Mouse (Mus musculus): ENCODE measurements around the gene Tgfb3. TPM values are rescaled to one million over a fixed set of nuclear protein-coding genes. Genes with fewer than 3 reads are reported as not detected.

Tgfb3 gene
- total and polyA plus RNA-seq, 3 experiments: 0.34 TPM; not detected in 2

DNA sequence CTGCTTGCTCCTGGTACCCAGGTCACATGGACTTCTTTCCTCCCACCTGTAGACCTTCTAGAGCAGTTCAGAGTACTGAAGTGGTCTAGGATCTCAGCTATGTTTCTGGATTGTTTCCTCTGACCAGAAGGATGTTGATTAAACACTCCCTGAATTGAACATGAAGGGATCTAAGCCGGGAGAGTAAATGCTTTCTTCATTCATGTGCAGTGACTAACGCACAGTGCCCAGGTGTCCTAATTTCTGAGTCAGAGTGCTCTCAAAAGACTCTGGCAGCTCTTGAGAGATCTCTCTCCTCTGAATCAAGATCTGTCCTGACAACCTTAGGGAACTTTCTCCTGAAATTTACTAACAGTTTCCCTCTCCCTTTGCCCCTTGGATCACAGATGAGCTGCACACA is 66.6 kb downstream of the Tgfb3 start:
- no peak overlapping the region for H3K4me2 ChIP-seq (ENCODE audit: insufficient read depth, low read depth, poor library complexity, severe bottlenecking)
- H3K36me3 ChIP-seq (replicated peaks in 1 of 2; ENCODE audit: control insufficient read depth in 1 of 2, insufficient read depth in 1 of 2, low read length in 1 of 2): peaks cover 0 to 17% of the 10 kb centered on the region in 2 experiments
- no peak for TF ChIP-seq MXI1 (IDR thresholded peaks at IDR 0.05; ENCODE audit: low read depth, low read length)
- TF ChIP-seq RCOR1 (conservative IDR thresholded peaks at IDR 0.05; ENCODE audit: low read depth, low read length): no peak
- no peak for TF ChIP-seq NRF1 (IDR thresholded peaks at IDR 0.05; ENCODE audit: low read depth, low read length)
- no peak for TF ChIP-seq E2F4 (IDR thresholded peaks at IDR 0.05; ENCODE audit: insufficient replicate concordance, low read depth, low read length)
- no peak for TF ChIP-seq ZMIZ1 (IDR thresholded peaks at IDR 0.05; ENCODE audit: low read depth, low read length)
- H3K4me1 ChIP-seq (ENCODE audit: control insufficient read depth in 1 of 2, insufficient read depth in 2 of 2): peaks cover 5 to 31% of the 10 kb centered on the region in 2 experiments
- dilution Hi-C loops (cut with MboI; ENCODE audit: extremely low pct_ligation_motif_present, extremely low pct_unique_long_range_greater_than_20kb, low sequenced_read_pairs) (no loop called here), in situ Hi-C loops (cut with MboI; ENCODE audit: low pct_ligation_motif_present, low pct_unique_long_range_greater_than_20kb, low sequenced_read_pairs) (no loop called here)
- no peaks in the 10 kb centered on the region for H3K27me3 ChIP-seq (replicated peaks)
- H3K9me3 ChIP-seq (replicated peaks; ENCODE audit: low read length): no peaks in the 10 kb centered on the region
- no peak overlapping the region for H3K9ac ChIP-seq (ENCODE audit: insufficient read depth, low read depth)
- no peak overlapping the region for H3K27ac ChIP-seq (ENCODE audit: insufficient read depth, low read depth)
- H3K4me3 ChIP-seq (replicated peaks in 1 of 3; ENCODE audit: low read depth in 2 of 3, low read length in 2 of 3, poor library complexity in 1 of 3): no peak overlapping the region
- no peaks in the 10 kb centered on the region for H3K79me2 ChIP-seq (replicated peaks; ENCODE audit: control insufficient read depth, extremely low read depth, insufficient read depth, poor library complexity, severe bottlenecking)
- DNase-seq (ENCODE audit: extremely low read depth): no peak

DNA sequence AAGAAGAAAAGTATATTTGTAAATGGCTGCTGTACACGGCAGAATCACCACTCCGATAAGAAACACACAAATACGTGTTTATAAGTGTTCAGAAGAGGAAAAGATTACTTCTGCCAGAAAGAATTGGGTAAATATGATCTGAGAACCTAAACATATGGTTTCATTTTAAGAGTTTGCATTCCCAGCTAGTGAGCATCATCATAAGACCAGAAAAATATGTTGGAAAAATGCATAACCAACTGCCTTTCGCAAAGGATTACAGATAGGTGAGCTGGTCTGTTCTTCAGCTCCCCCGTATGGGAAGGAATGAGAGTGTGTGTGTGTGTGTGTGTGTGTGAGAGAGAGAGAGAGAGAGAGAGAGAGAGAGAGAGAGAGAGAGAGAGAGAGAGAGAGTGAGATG is 68.2 kb downstream of the Tgfb3 start:
- H3K79me2 ChIP-seq (replicated peaks; ENCODE audit: control insufficient read depth, extremely low read depth, insufficient read depth, poor library complexity, severe bottlenecking): no peaks in the 10 kb centered on the region
- peaks cover 5 to 19% of the 10 kb centered on the region in 2 experiments for H3K4me1 ChIP-seq (ENCODE audit: control insufficient read depth in 1 of 2, insufficient read depth in 2 of 2)
- H3K27me3 ChIP-seq (replicated peaks): no peaks in the 10 kb centered on the region
- no peak overlapping the region for H3K4me2 ChIP-seq (ENCODE audit: insufficient read depth, low read depth, poor library complexity, severe bottlenecking)
- H3K36me3 ChIP-seq (replicated peaks in 1 of 2; ENCODE audit: control insufficient read depth in 1 of 2, insufficient read depth in 1 of 2, low read length in 1 of 2): peaks cover 0 to 19% of the 10 kb centered on the region in 2 experiments
- H3K9me3 ChIP-seq (replicated peaks; ENCODE audit: low read length): no peaks in the 10 kb centered on the region
- no peak overlapping the region for H3K9ac ChIP-seq (ENCODE audit: insufficient read depth, low read depth)
- no peak for DNase-seq (ENCODE audit: extremely low read depth)
- H3K4me3 ChIP-seq (replicated peaks in 1 of 3; ENCODE audit: low read depth in 2 of 3, low read length in 2 of 3, poor library complexity in 1 of 3): no peak overlapping the region
- no peak for TF ChIP-seq CHD2 (IDR thresholded peaks at IDR 0.05; ENCODE audit: low read length)
- no peak for TF ChIP-seq USF1 (IDR thresholded peaks at IDR 0.05; ENCODE audit: low read depth, low read length)
- no peak for TF ChIP-seq KAT2A (IDR thresholded peaks at IDR 0.05; ENCODE audit: insufficient replicate concordance, low read length)
- TF ChIP-seq CHD1 (IDR thresholded peaks at IDR 0.05; ENCODE audit: low read depth, low read length): no peak
- no peak for TF ChIP-seq SMC3 (IDR thresholded peaks at IDR 0.05; ENCODE audit: low read depth, low read length)
- no peak for TF ChIP-seq HCFC1 (IDR thresholded peaks at IDR 0.05; ENCODE audit: low read depth, low read length)
- TF ChIP-seq RCOR1 (conservative IDR thresholded peaks at IDR 0.05; ENCODE audit: low read depth, low read length): no peak
- TF ChIP-seq CTCF (conservative IDR thresholded peaks at IDR 0.05 in 1 of 2, IDR thresholded peaks at IDR 0.05 in 1 of 2; ENCODE audit: low read depth in 2 of 2, low read length in 2 of 2): no peak
- TF ChIP-seq NRF1 (IDR thresholded peaks at IDR 0.05; ENCODE audit: low read depth, low read length): no peak
- TF ChIP-seq USF2 (conservative IDR thresholded peaks at IDR 0.05; ENCODE audit: low read depth, low read length): no peak
- no peak for TF ChIP-seq IRF4 (IDR thresholded peaks at IDR 0.05; ENCODE audit: low read depth, low read length)
- TF ChIP-seq TCF12 (IDR thresholded peaks at IDR 0.05; ENCODE audit: low read depth, low read length): no peak
- TF ChIP-seq MAX (IDR thresholded peaks at IDR 0.05; ENCODE audit: low read length): no peak
- TF ChIP-seq ZKSCAN1 (IDR thresholded peaks at IDR 0.05; ENCODE audit: borderline replicate concordance, low read depth, low read length): no peak
- TF ChIP-seq TBP (conservative IDR thresholded peaks at IDR 0.05; ENCODE audit: low read depth, low read length): no peak
- no peak for TF ChIP-seq GABPA (IDR thresholded peaks at IDR 0.05; ENCODE audit: insufficient replicate concordance, low read depth, low read length)
- TF ChIP-seq RAD21 (IDR thresholded peaks at IDR 0.05; ENCODE audit: low read depth, low read length): no peak
- in situ Hi-C loops (cut with MboI; ENCODE audit: low pct_ligation_motif_present, low pct_unique_long_range_greater_than_20kb, low sequenced_read_pairs) (no loop called here), dilution Hi-C loops (cut with MboI; ENCODE audit: extremely low pct_ligation_motif_present, extremely low pct_unique_long_range_greater_than_20kb, low sequenced_read_pairs) (no loop called here)
- no peak overlapping the region for H3K27ac ChIP-seq (ENCODE audit: insufficient read depth, low read depth)

Measured in CH12.LX (cell line).